Mouse (Mus musculus) monocyte, adult 2 months (primary cell): ENCODE results near the gene Tsc22d3.
"Not testable (repeated sequence)": the region's sequence is repeated elsewhere in the genome, so short reads cannot be mapped to it uniquely, and the experiment has no call there.

Experiments used
- DNase-seq, 2 experiments: peaks; one replicate each; pipeline ENCODE4 v3.0.0; 2022; ENCODE audit warnings: low spot score in 2 of 2, low read depth in 1 of 2

Tsc22d3 gene

GRCm38 (mm10) chrX:140531356-140531755, 69.1 kb downstream of the Tsc22d3 start:
- DNase-seq: no peak

DNA sequence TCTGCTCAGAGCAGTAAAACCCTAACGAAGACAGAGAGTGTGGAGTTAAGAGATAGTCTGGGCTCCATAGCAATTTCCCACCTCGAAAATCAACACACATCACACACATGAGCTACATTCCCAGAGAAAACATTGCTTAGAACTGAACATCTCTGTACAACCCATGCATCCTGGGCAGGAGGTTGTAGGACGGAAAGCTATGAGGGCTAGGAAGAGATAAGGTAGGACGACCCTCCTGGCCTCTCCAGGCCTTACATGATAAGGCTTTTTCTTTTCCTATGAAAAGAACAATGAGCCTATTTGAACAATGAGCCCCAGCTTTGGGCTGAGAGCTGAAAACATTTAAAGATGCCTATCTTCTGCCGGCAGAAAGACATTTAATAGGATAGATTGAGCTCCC, 69.8 kb downstream of the Tsc22d3 start:
- DNase-seq: no peak

- DNase-seq: peak in 1 of 2 experiments; percentile 19
Observed at GRCm38 (mm10) chrX:140529074-140529561, 71.3 kb downstream of the Tsc22d3 start.

GRCm38 (mm10) chrX:140527231-140527630, 73.2 kb downstream of the Tsc22d3 start:
- no peak for DNase-seq

GRCm38 (mm10) chrX:140526253-140526618, 74.2 kb downstream of the Tsc22d3 start:
- DNase-seq: no peak

DNA sequence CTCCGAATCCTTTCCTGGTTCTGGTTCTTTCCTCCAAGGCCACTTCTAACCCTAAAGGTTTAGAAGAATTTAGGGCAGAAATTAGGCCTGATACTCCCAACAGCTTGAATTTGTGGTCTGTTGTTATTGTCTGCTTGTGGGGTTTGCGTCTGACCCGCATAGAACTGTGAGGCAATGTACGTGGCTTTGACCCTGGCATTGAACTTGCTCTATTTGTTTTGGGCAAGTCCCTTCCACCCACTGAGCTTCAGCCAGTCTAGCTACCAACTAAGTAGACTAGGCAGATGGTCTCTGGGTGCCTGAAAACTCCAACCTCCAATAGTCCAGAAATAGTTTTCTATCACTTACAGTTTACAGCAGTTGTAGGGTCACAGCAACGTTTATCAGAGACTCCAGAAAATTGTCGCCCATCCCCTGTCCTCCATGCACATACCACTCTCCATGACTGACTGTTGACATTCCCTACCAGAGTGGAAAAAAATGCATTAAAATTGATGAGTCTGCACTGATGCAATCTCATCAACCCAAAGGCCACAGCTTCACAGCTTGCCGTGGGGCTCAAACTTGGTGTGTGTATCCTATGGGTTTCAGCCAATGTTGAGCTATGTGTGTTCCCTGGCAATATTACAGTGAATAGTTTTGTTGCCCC, 74.7 kb downstream of the Tsc22d3 start:
- DNase-seq: no peak

DNA sequence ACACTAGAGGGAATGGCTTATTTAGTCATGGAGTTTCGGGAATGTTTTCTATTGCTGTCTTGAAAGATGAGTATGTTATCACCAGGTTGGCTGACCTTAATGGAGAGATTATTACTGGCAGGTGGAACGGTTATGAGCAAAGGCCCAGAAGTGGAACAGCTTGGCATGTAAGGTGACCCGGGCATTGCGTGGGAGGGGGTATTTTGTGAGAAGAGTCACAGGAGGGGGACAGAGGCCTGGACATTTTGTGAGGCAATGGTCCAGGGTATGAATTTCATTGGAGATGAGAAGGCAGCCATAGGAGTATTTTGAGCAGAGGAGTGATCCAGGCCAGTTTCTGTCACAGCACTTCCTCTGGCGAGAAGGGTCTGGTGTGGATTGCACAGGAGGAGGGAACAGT, 76.2 kb downstream of the Tsc22d3 start:
- DNase-seq: no peak

- DNase-seq: no peak
Observed at GRCm38 (mm10) chrX:140522071-140522765, 78.2 kb downstream of the Tsc22d3 start.

GRCm38 (mm10) chrX:140520146-140521102, 80.0 kb downstream of the Tsc22d3 start:
- DNase-seq: peak; percentile 78 to 86

DNA sequence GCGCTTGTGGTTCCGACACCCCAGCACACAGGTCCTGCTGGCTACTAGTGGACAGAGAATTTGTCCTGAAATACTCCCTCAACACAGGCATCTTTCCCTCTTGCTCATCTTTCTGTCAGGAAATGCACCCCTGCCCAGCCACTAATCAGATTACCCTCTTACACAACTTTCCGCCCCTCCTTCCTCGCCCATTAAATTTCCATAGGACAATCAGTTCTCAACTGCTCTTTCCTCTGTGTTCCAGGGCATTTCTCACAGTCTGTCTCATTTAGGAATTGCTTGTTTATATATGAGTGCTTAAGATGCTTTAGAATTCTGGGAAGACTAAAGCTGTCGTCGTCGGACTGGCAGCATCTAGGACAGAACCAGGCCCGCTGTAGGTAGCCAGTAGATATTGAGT, 82.1 kb downstream of the Tsc22d3 start:
- no peak for DNase-seq

DNA sequence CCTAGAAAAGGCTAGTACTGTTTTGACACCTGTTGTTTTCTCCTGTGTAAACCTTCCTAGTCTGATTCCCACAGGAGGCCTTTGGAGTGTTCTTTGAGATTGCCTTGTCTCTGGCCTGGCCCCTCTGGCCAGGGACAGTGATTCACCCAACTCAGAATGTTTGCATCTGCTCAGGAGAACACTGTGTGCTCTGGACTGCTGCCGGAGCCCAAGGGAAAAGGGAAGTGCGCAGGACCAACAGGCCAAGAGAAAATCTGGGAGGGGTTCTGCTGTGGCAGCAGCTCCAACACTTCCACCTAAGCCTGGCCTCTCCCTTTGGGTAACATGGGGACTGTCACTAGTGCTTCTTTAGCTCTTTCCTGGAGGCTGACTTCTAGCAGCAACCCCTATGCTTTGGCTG, 87.1 kb downstream of the Tsc22d3 start:
- no peak for DNase-seq

DNA sequence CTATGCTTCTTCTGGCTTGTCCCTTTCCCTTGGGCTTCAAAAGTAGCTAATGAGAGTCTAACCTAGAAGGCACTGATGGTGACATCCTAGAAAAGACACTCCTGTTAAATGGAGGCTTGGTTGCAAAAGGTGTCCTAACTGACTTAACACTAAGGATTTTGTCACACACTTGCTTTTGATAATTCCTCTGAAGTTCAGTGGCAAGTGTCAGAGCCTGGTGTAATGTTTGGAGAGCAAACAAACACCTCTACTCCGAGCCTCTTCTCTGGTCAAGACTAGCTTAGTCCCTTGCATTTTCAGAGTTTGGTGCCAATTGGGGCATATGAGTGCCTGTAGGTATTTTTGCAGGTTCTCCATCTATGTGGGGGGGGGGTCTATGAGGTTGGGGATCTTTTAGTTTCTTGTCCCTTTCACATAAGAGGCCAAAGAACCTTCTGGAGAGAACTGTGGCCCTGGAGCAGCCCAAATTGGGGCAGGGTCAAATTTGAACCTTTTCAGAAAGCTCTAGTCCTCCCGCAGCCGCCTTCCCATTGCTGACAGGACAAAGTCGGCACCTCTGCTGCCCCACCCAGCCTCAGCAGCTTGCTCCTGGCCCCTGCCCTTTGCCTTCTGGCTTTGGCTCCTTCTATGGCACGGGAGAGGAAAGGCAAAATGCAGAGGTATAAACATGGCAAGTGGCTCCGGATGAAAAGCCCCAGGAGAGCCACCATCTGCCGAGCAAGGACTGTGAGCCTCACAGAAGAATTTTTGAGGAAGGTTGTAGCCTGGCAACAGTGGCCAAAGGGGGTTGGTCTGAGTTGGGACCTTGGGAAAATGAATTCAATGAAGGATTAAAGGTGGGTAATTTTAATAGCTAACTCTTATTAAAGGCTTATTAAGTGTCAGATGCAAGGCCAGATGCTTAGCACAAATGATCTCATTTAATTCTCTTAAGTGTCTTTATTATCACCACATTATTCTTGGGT, 88.5 kb downstream of the Tsc22d3 start:
- DNase-seq: no peak

GRCm38 (mm10) chrX:140510696-140511429, 89.6 kb downstream of the Tsc22d3 start:
- peak; percentile 45 to 60 for DNase-seq

GRCm38 (mm10) chrX:140509817-140510216, 90.6 kb downstream of the Tsc22d3 start:
- DNase-seq: no peak

- not testable (repeated sequence) for DNase-seq
Observed at GRCm38 (mm10) chrX:140508791-140509190, 91.7 kb downstream of the Tsc22d3 start.

DNA sequence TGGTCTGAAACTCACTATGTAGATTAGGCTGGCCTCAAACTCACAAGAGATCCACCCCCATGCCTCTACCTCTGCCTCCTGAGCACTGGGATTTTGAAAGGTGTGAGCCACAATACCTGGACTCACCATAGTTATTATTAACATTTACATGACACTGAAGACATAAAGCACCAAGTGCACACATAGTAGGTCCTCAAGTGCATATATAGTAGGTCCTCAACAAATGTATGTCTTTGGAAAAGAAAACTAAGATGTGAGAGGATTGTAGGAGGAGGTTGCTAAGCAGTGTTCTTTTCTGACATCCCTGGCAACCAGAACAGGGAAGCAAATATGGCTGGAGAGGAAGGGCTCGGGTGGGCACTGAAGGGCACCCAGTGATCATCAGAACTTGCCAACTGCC, 93.1 kb downstream of the Tsc22d3 start:
- no peak for DNase-seq

- no peak for DNase-seq
Observed at GRCm38 (mm10) chrX:140506436-140507180, 93.9 kb downstream of the Tsc22d3 start.

DNA sequence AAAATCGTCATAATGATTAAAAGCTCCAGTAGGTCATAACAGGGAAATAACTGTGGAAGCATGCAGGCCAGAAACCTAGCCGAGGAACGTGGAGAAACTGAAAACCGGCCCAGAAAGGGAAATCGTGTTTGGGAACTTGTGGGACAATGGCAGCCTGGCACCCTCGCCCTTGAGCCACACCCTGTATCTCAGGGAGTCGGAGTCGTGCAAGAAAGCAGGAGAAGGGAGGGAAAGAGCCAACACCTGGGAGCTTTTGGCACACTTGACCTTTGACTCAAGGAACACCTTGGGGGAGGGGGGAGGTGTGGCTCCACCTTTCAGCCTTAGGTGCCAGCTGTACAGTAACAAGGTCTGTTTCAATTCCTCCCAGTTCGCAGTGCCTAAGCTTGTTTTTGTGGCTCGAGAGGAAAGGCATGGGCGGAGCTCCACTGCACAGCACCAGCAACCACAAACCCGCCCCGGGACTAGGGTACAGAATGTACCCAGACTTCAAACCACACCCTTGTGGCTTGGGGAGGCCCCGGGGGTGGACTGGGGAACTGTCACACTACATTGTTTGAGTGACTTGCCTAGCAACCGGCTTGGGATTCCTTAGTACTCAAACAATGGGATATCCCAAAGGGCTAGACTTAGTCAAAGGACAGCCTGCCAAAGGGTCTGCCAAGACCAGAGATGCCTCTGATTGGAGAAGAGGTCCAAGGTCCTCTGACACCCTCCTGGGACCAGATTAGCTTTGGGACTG, 94.8 kb downstream of the Tsc22d3 start:
- peak; percentile 83 to 87 for DNase-seq
